Mouse (Mus musculus) stomach, postnatal 0 days (tissue): Measurements from ENCODE around the gene Cage1.

Experiments used
- CTCF ChIP-seq: IDR thresholded peaks from 2 replicates; pipeline ENCODE4 v1.5.1; 2016; ENCODE audit warnings: antibody characterized with exemption, low read depth, mild to moderate bottlenecking, moderate library complexity
- EP300 ChIP-seq: optimal IDR thresholded peaks from 2 replicates; pipeline ENCODE3; 2016; ENCODE audit warnings: antibody characterized with exemption

DNA sequence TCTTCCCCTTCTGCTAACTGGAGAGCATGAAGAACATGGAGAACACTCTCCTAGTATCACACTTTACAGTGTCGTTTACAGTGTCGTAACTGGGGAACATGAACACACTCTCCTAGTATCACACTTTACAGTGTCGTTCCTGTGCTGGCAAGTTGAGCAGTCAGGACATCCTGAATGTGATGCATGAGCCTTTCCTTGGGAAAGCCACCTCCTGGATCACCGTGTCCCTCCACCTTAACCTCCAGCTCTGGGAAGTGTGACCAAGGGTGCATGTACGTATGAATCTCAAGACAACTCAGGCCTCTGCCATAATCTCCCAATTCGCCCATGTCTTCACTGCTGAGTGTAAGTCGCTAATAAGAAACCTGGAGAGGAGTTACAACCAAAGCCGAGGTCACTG is 47.2 kb downstream of the Cage1 start:
- TF ChIP-seq EP300 (no peak), CTCF (no peak)
